Mouse (Mus musculus): ENCODE data around the gene Spon1.

Spon1 gene

DNA sequence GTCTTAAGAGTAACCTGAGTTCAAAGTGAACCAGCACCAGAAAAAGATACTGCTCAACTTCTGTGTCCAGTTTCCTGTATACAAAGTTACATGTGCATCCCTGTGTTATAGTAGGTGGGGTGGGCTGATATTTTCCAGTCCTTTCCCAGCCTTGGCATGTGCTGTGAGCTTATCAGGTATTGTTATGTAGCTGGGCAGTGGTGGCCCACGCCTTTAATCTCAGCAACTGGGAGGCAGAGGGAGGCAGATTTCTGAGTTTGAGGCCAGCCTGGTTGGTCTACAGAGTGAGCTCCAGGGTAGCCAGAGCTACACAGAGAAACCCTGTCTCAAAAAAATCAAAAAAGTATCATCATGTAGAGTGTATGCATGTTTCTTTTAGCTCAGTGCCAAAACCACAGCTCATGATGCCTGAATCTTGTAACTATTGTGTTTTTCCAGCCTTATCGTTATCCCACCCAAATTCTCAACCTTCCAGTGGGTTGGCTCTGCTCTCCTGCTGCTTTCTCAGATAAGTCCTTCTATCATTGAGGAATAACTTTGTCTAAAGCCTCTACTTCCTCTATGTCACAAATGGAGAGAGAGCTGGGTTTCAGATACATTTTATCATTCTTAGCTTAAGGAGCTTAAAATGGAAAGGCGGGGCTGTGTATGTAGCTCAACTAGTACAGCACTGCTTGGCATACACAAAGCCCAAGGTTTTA, 137.5 kb downstream of the Spon1 start:
- no peak for DNase-seq (ENCODE audit: low read depth, low spot score)

DNA sequence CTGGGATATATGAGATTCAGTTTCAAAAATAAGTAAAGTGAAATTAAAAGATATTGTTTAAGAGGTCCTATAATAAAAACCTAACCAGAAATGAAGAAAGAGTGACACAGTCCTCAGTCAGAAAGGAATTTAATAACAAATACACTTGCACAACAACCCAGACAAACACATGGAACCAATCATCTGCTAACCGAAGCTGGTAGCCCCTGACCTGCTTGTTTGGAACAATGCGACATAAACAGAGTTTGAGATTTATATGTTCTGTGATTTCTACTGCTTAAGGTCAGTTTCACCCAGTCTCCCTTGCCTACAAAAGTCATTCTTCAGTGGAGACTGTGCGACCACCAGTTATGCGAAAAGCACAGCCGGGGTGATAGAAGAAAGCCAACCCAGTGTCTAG, 138.1 kb downstream of the Spon1 start:
- DNase-seq (ENCODE audit: low read depth, low spot score): no peak

DNA sequence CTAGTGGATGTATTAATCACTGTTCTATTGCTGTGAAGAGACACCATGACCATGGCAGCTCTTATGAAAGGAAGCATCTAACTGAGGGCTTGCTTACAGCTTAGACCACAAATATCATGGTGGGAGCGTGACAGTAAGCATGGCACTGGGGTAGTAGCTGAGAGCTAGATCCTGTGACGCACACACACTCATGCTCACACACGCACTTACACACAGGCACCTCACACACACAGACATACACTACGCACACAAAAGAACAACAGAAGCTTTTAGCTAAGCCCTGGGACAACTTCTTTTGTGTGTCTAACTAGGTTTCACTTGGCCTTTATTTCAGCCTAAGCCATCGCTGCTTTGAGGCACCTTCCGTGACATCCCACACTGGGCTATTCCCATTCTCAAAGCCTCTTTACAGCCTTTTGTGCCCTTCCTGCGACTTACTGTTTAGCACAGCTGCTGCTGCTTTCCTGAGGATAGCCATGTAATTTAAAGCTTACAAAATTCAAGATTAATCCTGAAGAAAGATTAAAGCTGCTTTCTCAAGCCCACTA, 138.6 kb downstream of the Spon1 start:
- DNase-seq (ENCODE audit: low read depth, low spot score): no peak

DNA sequence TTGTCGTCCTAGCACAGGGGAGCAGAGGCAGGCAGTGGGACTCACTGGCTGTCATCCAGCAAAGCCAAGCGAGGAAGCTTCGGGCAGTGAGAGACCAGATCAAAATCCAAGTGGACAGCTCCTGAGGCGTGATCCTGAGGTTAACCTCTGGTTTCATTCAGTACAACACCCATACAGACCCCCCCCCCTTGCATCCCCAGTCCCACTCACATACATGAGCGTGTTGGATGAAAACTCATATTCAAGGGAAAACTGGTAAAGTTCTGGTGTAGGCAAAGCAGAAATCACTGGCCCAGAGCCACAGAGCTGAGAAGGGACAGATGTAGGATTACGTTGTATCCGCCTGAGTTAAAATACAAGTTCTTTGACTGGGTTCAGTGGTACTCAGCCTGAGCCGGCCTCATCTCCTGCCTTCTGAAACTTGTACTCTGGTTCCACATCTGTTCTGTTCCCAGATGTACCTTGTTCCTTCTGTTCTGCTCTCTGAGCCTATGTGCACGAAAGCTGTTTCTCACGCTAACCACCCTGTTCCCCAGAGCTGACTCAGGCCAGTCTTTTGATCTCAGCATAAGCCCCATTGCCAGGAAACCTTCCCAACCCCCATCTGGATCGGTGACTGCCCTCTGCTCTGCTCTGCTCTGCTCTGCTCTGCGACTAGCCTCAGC, 143.5 kb downstream of the Spon1 start:
- DNase-seq (ENCODE audit: low read depth, low spot score): no peak

DNA sequence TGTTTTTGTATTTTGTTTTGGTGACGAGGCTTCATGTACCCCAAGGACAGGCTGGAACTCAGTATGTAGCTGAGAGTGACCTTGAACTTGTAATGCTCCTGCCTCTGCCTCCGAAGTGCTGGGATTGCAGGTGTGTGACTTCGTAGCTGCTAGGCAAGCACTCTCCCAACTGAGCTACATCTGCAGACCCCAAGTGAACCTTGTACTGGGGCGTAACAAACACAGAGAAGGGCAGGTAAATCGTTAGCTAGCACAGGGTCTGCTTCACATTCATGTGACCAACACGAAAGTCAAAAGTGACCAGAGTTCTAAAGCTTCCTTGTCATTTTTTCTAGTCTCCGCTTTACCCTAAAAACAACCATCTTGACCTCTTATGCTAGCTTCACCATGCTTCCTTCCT, 145.1 kb downstream of the Spon1 start:
- DNase-seq (ENCODE audit: low read depth, low spot score): no peak

DNA sequence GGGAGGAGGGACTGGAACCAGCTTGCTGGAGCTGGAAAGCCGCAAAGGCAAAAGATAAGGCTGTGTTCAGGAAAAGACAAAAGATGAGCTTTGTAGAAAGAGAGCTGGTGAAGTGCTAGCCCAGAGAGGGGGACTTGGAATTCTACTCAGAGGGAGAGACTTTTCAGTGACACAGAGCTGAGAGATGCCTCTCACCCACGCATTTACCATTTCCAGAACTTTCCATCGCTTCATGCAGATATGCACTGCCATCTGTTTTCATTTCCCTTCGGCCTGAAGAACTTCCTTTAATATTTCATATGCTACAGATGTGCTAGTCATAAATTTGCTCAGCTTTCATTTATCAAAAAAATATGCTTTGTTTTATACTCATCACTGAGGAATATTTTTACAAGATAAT, 150.1 kb downstream of the Spon1 start:
- no peak for DNase-seq (ENCODE audit: low read depth, low spot score)

DNA sequence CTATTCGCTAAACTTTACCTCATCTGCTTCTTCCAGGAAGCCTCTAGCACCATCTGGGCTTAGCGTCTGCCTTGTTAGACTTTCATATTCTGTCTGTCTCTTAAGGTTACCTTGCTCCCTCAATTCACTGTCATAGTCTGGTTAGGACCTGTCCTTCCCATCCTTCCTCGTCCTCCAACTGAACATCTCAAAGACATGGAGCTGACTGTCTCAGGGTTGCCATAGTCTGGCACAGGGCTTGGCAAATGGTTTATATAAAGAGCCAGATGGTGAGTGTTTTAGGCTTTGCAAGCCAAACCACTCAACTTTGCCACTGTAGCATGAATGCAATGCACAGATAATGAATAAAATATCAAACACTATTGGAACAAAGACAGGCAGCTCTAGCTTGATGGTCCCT, 153.1 kb downstream of the Spon1 start:
- no peak for DNase-seq (ENCODE audit: low read depth, low spot score)

DNA sequence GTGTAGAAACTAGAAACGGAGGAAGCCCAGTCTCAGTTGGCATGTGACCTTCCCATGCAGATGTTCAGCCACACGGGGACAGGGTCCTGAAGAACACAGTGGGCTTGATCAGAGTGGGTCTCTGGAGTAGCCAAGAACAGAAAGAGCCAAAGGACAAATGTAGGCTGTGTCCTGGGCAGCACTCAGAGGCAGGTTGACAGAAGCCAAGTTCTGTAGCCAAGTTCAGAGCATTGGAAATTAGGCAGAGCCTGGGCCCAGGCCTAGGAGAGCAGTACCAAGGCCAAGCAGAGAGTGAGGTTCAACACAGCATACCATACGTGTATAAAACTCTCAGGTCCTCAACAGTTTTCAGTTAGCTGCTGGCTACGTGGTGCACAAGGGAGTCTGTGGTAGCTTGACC, 153.7 kb downstream of the Spon1 start:
- DNase-seq (ENCODE audit: low read depth, low spot score): no peak

DNA sequence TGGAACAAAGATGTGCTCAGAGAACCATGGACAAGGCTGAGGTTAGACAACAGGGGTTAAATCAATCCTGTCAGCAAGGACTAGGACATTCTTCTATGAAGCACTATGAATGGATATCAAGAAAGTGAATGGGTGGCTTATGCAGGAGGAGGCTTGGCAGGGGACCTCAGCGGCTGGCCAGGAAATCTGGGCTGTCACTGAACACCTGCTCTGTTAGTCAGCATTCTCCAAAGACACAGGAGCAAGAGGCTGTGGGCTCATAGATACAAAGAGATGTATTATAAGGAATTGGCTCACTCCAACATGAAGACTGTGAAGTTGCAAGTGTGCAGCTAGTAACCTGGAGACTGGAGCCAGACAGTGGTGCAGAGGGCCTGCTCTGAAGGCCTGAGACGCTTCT, 154.3 kb downstream of the Spon1 start:
- no peak for DNase-seq (ENCODE audit: low read depth, low spot score)

DNA sequence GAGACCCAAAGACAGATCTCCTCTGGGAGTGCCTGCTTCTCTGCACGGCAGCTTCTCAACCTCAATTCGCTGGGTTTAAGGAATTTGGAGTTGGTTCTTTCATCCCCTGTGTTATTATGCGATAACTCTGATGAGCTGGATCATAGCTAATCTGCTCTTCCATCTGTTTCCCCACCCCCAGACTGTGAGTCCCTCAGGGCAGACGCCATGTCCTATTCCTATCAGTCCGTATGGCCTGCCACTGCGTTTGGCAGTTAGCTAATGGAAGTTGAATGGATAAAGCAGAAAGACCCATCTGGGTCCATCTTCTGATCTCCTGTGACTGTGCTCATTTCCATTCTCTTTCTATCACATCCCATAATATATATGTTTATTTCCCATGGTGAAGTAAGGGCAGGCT, 158.8 kb downstream of the Spon1 start:
- DNase-seq (ENCODE audit: low read depth, low spot score): no peak

DNA sequence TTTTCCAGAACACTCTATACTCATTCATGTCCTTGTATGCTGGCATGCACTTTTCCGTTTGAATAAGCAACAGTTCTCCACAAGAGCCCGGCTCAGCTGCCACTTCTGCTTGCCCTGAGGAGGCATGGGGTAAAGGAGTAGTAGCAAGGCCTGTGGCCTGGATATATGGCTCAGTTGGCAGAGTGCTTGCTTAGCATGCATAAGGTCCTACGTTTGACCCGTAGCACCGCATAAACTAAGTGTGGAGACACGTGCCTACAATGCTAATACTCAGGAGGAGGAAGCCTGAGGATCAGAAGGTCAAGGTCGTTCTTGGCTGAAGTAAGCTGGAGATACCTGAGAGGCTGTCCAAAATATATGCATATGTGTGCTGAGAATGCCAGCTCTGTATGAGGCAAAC, 185.1 kb downstream of the Spon1 start:
- no peak for DNase-seq (ENCODE audit: low read depth, low spot score)

DNA sequence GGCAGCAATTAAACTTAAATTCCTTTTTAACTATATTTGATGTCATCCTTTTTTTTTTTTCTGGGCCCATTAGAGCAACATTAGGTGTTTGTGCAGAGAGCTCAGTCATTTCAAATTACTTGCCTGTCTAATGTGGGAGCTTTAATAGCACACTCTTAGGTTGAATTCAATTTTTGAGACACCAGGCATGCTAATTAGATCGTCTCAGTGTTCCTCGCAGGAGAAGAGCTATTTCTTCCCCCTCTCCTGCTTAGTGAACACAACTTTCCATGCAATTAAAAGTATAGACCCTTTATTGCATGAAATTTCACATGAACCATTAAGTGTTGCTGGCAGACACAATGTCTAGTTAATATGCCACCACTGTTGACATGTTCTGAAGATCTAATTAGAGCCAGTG, 189.6 kb downstream of the Spon1 start:
- no peak for DNase-seq (ENCODE audit: low read depth, low spot score)

DNA sequence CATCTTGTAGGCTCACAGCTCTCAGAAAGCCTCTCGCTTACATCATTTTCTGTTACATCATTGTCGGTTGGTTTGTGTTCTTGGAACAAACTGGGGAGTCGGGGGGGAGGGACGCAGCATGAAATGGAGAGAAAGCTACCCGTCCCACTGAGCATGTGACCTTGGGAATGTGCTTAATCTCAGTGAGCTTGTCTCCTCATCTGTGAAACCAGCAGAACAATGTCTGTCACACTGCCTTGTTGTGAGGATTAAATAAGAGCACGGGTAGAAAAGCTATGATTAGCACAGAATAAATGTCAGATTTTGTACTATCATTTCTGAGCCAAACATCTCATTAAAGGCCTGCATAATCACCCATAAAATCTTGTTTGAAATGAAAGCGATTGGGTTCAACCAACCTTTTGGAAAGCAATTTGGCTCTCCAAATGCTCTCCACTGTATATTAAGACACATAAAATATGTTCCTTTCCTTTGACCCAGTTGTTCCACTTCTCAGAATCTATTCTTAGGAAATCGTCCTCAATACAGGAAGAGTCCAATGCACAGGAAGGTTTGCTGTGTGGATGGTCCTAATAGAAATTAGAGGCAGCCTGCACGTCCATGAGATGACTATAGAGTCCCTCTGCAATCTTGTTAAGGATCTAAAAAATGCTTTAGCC, 195.2 kb downstream of the Spon1 start:
- DNase-seq (ENCODE audit: low read depth, low spot score): no peak

DNA sequence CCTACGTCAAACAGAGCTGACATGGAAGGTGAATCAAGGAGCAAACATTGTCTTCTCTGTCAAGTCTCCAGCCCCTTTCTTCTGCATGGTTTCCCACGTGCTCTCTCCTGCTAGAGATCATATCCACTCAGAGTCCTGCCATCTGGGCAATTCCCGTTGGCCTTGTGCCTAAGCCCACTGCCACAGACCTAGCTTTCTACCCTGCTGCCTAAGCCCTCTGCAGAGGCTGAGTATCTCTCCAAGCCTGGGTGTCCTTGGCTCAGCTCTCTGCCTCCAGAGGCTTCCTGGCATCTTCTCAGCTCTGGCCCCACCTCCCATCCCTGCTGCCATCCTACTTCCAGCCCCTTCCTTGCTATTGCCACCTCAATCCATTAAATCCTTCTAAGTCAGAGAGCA, 195.7 kb downstream of the Spon1 start:
- DNase-seq (ENCODE audit: low read depth, low spot score): no peak

DNA sequence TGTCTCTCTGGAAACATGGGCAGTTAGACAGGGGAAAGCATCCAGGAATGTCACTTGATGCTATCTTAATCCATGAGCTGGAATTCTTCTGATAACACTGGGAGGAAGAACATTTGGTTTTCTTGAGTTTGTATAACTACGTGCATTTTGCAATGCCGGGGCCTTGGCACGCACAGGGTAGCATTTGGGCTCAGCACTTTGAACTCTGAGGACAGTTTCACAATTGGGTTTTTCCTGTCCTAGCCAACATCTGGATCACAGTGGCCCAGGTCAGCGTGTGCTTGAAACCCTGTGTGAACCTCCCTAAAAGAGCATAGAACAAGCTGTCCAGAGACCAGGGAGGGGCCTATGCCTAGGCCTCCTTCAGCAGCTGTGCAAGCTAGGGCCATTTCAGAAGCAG, 196.3 kb downstream of the Spon1 start:
- no peak for DNase-seq (ENCODE audit: low read depth, low spot score)

DNA sequence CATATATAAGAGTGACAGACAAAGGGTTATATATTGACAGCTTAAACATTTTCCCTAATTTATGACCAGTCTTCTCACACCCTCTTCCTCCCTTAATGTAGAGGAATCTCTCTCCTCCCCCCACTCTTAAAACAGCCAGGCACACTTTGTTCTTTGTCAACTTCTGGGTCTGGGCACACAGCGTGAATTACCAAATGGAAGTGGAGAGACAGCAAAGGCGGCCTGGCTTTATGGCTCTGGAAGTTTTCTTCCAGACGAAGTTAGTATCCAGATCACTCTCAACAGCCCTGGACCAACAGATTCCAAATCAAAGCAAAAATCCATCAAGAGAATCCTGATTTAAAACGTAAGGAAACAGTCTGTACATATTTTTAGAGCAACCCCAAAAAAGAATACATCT, 198.0 kb downstream of the Spon1 start:
- no peak for DNase-seq (ENCODE audit: low read depth, low spot score)

DNA sequence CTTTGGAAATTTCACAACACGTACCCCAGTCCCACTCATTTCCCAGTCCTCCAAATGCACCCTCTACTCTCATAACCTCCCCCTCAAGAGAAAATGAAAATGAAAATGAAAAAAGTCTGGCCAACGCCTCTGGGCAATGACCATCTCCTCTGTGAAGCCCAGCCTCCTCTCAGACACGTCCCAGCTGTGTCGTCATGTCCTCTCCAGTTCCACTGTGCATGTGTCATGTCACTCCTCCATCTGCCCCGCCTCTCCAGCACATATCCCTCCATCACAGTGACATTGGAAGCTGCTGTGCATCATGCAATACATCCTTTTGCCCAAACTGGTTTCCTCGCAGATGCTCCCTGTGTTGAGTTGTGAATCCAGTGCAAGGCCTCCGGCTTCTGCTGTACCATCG, 199.8 kb downstream of the Spon1 start:
- DNase-seq (ENCODE audit: low read depth, low spot score): no peak

DNA sequence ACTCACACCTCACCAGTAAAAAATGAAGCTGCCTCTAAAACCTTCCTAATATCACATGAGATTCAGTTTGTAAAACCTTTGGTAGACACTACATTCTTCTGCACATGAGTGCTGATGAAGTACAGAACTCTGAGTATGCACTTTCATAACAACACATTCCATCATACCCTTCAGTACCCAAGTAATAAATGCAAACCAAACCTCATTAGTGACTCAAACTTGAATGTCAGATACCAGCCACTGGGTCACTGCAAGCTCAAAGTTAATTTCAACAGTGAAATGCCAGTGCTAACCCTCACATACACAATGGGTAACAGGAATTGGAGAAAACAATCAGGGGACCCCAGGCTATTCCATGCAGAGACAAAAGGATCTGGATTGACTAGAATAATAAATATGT, 203.4 kb downstream of the Spon1 start:
- no peak for DNase-seq (ENCODE audit: low read depth, low spot score)

DNA sequence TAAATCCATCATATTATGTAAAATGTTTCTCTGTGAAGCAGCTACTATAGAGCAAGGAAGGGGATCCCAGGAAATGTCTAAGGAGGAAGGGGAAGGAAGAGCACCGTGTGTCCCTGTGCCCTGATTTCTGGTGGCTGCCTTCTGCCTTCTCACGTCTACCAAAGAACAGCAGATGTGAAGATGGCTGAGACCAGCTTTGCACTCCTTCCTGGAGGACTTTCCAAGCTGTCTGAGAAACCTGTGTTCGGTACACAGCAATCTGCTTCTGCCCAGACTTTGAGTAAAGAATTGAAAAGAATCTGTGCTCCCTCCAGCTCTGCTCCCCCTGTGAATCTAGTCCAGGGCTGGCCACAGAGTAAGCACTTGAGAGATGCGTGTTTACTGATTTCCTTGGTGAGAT, 206.7 kb downstream of the Spon1 start:
- no peak for DNase-seq (ENCODE audit: low read depth, low spot score)

DNA sequence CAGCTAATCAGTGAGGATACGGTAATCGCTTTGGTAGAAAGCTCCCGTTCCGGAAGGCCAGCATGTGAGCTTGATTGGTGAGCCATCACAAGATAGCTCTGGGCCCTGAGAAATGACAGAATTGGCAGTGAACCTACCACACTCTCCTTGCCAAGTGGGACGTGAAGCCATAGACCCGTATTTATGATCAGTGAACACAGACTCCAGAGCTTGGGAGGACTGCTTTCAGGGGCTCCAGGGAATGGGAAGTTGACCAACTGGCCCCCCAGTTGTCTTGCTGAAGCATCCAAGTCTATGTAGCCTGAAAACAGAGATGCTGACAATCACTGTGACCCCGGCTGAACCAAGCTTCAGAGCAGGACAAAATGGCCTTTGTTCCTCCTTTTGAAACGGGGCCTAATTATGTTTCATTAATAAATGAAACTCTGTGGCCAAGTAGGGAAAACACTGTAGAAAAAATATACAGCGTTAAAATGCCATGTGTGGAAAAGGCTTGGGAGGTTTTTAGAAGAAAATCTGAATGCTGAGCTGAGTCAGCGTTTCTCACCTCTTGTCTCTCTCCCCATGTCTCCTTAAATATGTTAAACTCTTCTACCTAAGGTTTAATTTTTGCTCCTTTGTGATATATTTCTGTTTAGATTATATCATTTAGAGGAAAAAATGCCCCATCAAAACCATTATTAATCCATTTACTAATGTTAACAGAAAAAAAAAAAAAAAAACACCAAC, 220.8 kb downstream of the Spon1 start:
- DNase-seq (ENCODE audit: low read depth, low spot score): no peak

DNA sequence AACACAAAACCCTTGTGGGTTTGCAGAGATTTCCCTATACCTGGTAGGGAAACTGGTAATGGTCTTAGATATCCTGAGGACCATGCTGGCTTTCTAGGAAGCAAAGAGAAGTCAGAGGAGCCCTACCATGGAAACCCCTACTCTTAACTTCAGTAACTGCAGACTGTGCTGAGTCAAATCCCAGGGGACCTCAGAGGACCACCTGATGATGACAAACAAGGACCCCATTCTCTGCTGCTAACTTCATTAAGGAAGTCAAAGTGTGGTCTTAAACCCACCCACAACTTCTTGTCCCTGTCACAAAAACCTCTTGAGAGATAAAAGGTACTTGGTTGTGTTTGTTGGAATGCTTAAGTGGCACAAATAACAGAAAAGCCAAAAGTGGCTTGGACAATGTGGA, 222.4 kb downstream of the Spon1 start:
- no peak for DNase-seq (ENCODE audit: low read depth, low spot score)

DNA sequence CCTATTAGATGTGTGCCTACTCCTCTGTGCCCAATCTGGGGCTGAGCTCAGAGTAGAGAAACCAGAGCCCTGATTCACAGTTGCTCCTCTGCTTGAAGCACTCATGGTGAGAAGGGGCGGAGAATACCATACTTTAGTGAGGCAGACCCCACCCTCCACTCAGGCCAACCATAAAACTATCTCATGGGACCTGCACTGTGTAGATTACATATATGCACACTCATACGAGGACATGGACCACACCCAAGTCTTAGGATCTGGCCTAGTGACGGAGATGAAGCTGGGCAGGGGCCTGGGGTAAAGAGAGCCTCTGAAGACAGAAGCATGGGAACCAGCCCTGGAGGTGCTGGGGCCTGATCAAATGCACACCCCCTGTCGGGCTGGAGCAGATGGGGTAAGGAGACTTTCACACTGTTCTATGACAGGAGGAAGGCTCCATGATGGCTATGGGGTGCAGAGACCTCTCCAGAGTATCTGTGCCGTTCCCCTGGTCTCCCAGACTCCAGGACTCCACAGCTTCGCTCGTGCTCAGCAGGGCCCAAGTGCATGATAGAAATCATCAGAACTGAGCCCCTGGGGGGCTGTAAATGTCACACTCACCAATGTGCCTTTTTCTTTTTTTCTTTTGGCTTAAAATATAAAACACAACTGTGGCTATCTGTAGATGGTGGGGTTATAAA, 232.0 kb downstream of the Spon1 start:
- no peak for DNase-seq (ENCODE audit: low read depth, low spot score)

Measured in CD4-positive helper T cell, adult 2 months (primary cell).